Mouse (Mus musculus): ENCODE results near the gene Cers5. TPM values are rescaled to one million over a fixed set of nuclear protein-coding genes. Genes with fewer than 3 reads are reported as not detected.
A peak's percentile ranks its signal among the peaks of the same experiment; 100 is the strongest.

The Cers5 gene
- total RNA-seq, 2 experiments from 2014 or later, result 35.9 to 41.6 TPM

- peak; percentile 96 for DNase-seq
These were observed 47.1 kb downstream of the Cers5 start, which contains the start of gene Cox14 for GRCm38 (mm10) chr15:99725341-99726155. TSS of gene Cox14 (plus strand) at chr15:99725618.

- peak; percentile 87 for DNase-seq
These were observed 48.2 kb downstream of the Cers5 start for GRCm38 (mm10) chr15:99724292-99725021.

GRCm38 (mm10) chr15:99723515-99724291, 49.0 kb downstream of the Cers5 start:
- DNase-seq, result peak; percentile 86

- DNase-seq, result peak; percentile 40
These were observed 49.6 kb downstream of the Cers5 start for GRCm38 (mm10) chr15:99723120-99723514.

- DNase-seq, result peak; percentile 47
These were observed 50.6 kb downstream of the Cers5 start for GRCm38 (mm10) chr15:99721921-99722743.

- DNase-seq, result peak; percentile 19
These were observed 52.8 kb downstream of the Cers5 start for GRCm38 (mm10) chr15:99719865-99720264.

- peak; percentile 67 for DNase-seq
These were observed 54.1 kb downstream of the Cers5 start for GRCm38 (mm10) chr15:99718461-99719021.

GRCm38 (mm10) chr15:99717386-99718334, 55.0 kb downstream of the Cers5 start, which contains the start of gene Gpd1:
TSS of gene Gpd1 (plus strand) at chr15:99717515.
- peak; percentile 90 for DNase-seq

GRCm38 (mm10) chr15:99716814-99717213, 55.9 kb downstream of the Cers5 start:
- DNase-seq, result no peak

GRCm38 (mm10) chr15:99715982-99716746, 56.5 kb downstream of the Cers5 start:
- DNase-seq, result peak; percentile 78

- DNase-seq, result peak; percentile 40
These were observed 57.3 kb downstream of the Cers5 start for GRCm38 (mm10) chr15:99715361-99715865.

- peak; percentile 85 for DNase-seq
These were observed 57.8 kb downstream of the Cers5 start for GRCm38 (mm10) chr15:99714858-99715257.

- DNase-seq, result peak; percentile 83
These were observed 58.5 kb downstream of the Cers5 start for GRCm38 (mm10) chr15:99714206-99714605.

- peak; percentile 57 for DNase-seq
These were observed 59.1 kb downstream of the Cers5 start for GRCm38 (mm10) chr15:99713569-99713968.

- DNase-seq, result peak; percentile 22
These were observed 59.8 kb downstream of the Cers5 start for GRCm38 (mm10) chr15:99712666-99713559.

GRCm38 (mm10) chr15:99711491-99711890, 61.2 kb downstream of the Cers5 start:
- peak; percentile 15 for DNase-seq
